Mouse (Mus musculus): ENCODE results near the gene Chgb. TPM values are rescaled to one million over a fixed set of nuclear protein-coding genes. Genes with fewer than 3 reads are reported as not detected.

The Chgb gene
- total RNA-seq, 2 experiments from 2014 or later, result 890 to 974 TPM

Other genes with a start within 250 kb of the Chgb start
- 10 to 100 TPM; 32.5 to 46.9 TPM for gene Gpcpd1, start 193.5 kb upstream of the Chgb start, total RNA-seq (2021)
- 1 to 10 TPM; 7.6 to 9.9 TPM for gene Shld1, start 94.3 kb upstream of the Chgb start, total RNA-seq (2021)
- gene Trmt6, start 34.8 kb downstream of the Chgb start, total RNA-seq (2021), result 10 to 100 TPM; 15.4 to 19.4 TPM
- gene Mcm8, start 34.9 kb downstream of the Chgb start, total RNA-seq (2021), result 1 to 10 TPM; 4.8 to 5.8 TPM
- 100 to 1,000 TPM; 109 to 121 TPM for gene Crls1, start 65.4 kb downstream of the Chgb start, total RNA-seq (2021)
- 1 to 10 TPM; 4.3 to 5.5 TPM for gene Lrrn4, start 99.6 kb downstream of the Chgb start, total RNA-seq (2021)
- under 1 TPM; 0.06 to 0.09 TPM for gene Fermt1, start 164.6 kb downstream of the Chgb start, total RNA-seq (2021)

Data from adrenal gland, postnatal 10 days (tissue).